Mouse (Mus musculus): ENCODE data around the gene Gm5741. TPM values are rescaled to one million over a fixed set of nuclear protein-coding genes. Genes with fewer than 3 reads are reported as not detected.

Gm5741 gene
- polyA plus RNA-seq, 1 experiment from 2014 or later: not detected

DNA sequence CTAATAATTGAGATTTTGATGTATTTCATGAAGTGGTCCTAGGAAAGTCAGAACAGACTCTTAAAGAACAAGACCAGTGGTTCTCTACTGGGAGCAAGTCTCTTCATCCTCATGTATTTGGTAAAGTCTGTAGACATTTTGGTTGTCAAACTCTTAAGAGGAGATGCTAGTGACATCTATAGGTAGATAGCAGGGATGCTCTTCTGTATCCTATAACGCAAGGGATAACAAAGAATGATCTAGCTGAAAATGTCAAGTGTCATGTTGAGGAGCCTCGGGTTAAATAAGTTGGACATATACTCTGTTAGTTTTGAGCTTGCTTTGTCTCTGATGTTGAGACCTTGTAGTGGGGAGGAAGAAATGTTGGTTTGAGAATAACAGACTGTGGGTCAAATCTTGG lies 39.9 kb downstream of the Gm5741 start:
- H3K9ac ChIP-seq (replicated peaks): peak overlapping the region; percentile 98
- H3K4me2 ChIP-seq: peak overlapping the region; percentile 97
- 45% methylated on average over 2 of the region's 2 CpGs for WGBS
- ATAC-seq (ENCODE audit: insufficient number of reproducible peaks, insufficient read depth, low FRiP score, low TSS enrichment, low read depth): no peak
- peak overlapping the region; percentile 100 for H3K4me3 ChIP-seq (replicated peaks)
- no peak overlapping the region for H3K27ac ChIP-seq
- peaks cover 39% of the 10 kb centered on the region for H3K4me1 ChIP-seq (replicated peaks)
- no peaks in the 10 kb centered on the region for H3K9me3 ChIP-seq
- H3K27me3 ChIP-seq: no peaks in the 10 kb centered on the region
- H3K36me3 ChIP-seq: peaks cover 49% of the 10 kb centered on the region

DNA sequence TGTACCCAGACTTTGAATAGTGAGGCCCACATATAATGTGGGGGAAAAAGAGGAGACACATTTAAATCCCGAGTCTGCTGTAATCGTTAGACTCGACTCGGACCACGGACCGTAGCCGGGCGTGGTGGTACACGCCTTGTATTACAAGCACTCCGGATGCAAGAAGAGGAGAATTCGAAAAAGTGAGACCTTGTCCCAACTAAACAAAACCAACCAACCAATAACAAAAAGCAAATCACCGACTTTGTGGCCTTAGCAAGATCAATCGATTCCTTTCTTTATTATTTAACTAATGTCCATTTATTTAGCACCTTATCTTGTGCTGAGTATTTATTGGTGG lies 40.3 kb downstream of the Gm5741 start:
- H3K27ac ChIP-seq: peak overlapping the region; percentile 91
- H3K27me3 ChIP-seq: no peaks in the 10 kb centered on the region
- H3K4me3 ChIP-seq (replicated peaks): peak overlapping the region; percentile 100
- peaks cover 39% of the 10 kb centered on the region for H3K4me1 ChIP-seq (replicated peaks)
- peaks cover 49% of the 10 kb centered on the region for H3K36me3 ChIP-seq
- peak overlapping the region; percentile 97 for H3K4me2 ChIP-seq
- H3K9ac ChIP-seq (replicated peaks): peak overlapping the region; percentile 98
- no peak for ATAC-seq (ENCODE audit: insufficient number of reproducible peaks, insufficient read depth, low FRiP score, low TSS enrichment, low read depth)
- WGBS: 1% methylated on average over 13 of the region's 13 CpGs
- H3K9me3 ChIP-seq: no peaks in the 10 kb centered on the region

GRCm38 (mm10) chr8:85026670-85027515 lies 40.9 kb downstream of the Gm5741 start, which contains the start of gene Trir:
Trir (plus strand) TSS chr8:85026823.
- H3K4me1 ChIP-seq (replicated peaks): peaks cover 39% of the 10 kb centered on the region
- peak within 1 kb of the TSS; percentile 97 for H3K4me2 ChIP-seq
- H3K27me3 ChIP-seq: no peaks in the 10 kb centered on the region
- peak within 1 kb of the TSS; percentile 98 for H3K9ac ChIP-seq (replicated peaks)
- peak within 1 kb of the TSS; percentile 100 for H3K4me3 ChIP-seq (replicated peaks)
- peak within 1 kb of the TSS; percentile 91 for H3K27ac ChIP-seq
- WGBS: 1% methylated on average over 75 of the region's 75 CpGs
- H3K36me3 ChIP-seq: peaks cover 49% of the 10 kb centered on the region
- peak; percentile 58 for ATAC-seq (ENCODE audit: insufficient number of reproducible peaks, insufficient read depth, low FRiP score, low TSS enrichment, low read depth)
- no peaks in the 10 kb centered on the region for H3K9me3 ChIP-seq

- H3K4me3 ChIP-seq (replicated peaks): peak within 1 kb of the TSS; percentile 100
- peak within 1 kb of the TSS; percentile 91 for H3K27ac ChIP-seq
- no peaks in the 10 kb centered on the region for H3K27me3 ChIP-seq
- 7% methylated on average over 30 of the region's 30 CpGs for WGBS
- peak within 1 kb of the TSS; percentile 97 for H3K4me2 ChIP-seq
- H3K9ac ChIP-seq (replicated peaks): peak within 1 kb of the TSS; percentile 71
- peaks cover 39% of the 10 kb centered on the region for H3K4me1 ChIP-seq (replicated peaks)
- no peaks in the 10 kb centered on the region for H3K9me3 ChIP-seq
- H3K36me3 ChIP-seq: peaks cover 51% of the 10 kb centered on the region
- peak; percentile 70 for ATAC-seq (ENCODE audit: insufficient number of reproducible peaks, insufficient read depth, low FRiP score, low TSS enrichment, low read depth)
These were observed 42.5 kb downstream of the Gm5741 start, which contains the start of gene Asna1 for GRCm38 (mm10) chr8:85025098-85025932. Asna1 (minus strand) TSS chr8:85025281.

- Histone ChIP-seq H3K9me3 (no peaks in the 10 kb centered on the region), H3K4me1 (replicated peaks) (peaks cover 33% of the 10 kb centered on the region), H3K27ac (no peak overlapping the region), H3K36me3 (peaks cover 52% of the 10 kb centered on the region), H3K4me3 (replicated peaks) (peak overlapping the region; percentile 100; the same call in 1 of the 2 replicates), H3K27me3 (no peaks in the 10 kb centered on the region), H3K4me2 (peak overlapping the region; percentile 97), H3K9ac (replicated peaks) (no peak overlapping the region)
- 96% methylated on average over 3 of the region's 3 CpGs for WGBS
- ATAC-seq (ENCODE audit: insufficient number of reproducible peaks, insufficient read depth, low FRiP score, low TSS enrichment, low read depth): no peak
These were observed 43.9 kb downstream of the Gm5741 start for GRCm38 (mm10) chr8:85023846-85024245.

DNA sequence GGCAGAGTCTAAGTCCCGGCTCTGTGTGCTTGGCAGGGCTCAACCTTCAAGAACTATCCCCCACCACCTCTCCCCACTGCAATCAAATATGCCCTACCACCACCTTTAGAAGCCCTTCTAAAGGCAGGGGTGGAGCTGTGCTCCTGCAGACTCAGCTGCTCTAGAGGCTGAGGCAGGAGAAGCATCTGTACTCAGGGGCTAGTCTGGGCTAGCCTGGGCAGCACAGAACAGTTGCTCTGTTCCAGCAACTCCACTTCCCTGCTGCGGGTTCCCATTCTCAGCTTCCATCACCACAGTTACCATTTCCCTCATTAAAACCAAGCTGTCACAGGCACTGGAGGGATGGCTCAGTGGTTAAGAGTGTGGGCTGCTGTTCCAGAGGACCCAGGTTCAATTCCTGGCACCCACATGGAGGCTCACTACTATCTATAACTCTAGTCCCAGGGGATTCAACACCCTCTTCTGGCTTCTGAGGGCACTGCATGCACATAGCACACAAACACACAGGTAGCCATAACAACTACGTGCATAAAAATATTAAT lies 46.2 kb downstream of the Gm5741 start:
- H3K27me3 ChIP-seq: no peaks in the 10 kb centered on the region
- peaks cover 20% of the 10 kb centered on the region for H3K4me1 ChIP-seq (replicated peaks)
- WGBS: 92% methylated on average over 3 of the region's 3 CpGs
- H3K27ac ChIP-seq: no peak overlapping the region
- ATAC-seq (ENCODE audit: insufficient number of reproducible peaks, insufficient read depth, low FRiP score, low TSS enrichment, low read depth): no peak
- H3K4me2 ChIP-seq: no peak overlapping the region
- no peaks in the 10 kb centered on the region for H3K9me3 ChIP-seq
- peaks cover 71% of the 10 kb centered on the region for H3K36me3 ChIP-seq
- no peak overlapping the region for H3K9ac ChIP-seq (replicated peaks)
- H3K4me3 ChIP-seq (replicated peaks): no peak overlapping the region

Small RNA genes within 50 kb of the gene (microRNA-seq; reads per million reads assigned to microRNA genes)
- gene Gm23388 (5.6 reads per million, percentile 17 among the genes with 10 or more reads in this experiment), gene Mir7070 (0.93 reads per million)

Other genes starting within 250 kb of the Gm5741 start
- gene Dand5, start 245.2 kb downstream of the Gm5741 start, polyA plus RNA-seq (2016; fragmentation: Nextera tagmentation; extraction: Ambion mirVana): 4.1 and 5.1 TPM in 2 replicates
- 46.5 and 48.6 TPM in 2 replicates for gene Gadd45gip1, start 236.5 kb downstream of the Gm5741 start, polyA plus RNA-seq (2016; fragmentation: Nextera tagmentation; extraction: Ambion mirVana)
- gene Rad23a, start 227.3 kb downstream of the Gm5741 start, polyA plus RNA-seq (2016; fragmentation: Nextera tagmentation; extraction: Ambion mirVana): 104 and 109 TPM in 2 replicates
- 764 and 842 TPM in 2 replicates for gene Calr, start 221.0 kb downstream of the Gm5741 start, polyA plus RNA-seq (2016; fragmentation: Nextera tagmentation; extraction: Ambion mirVana)
- gene Farsa, start 211.0 kb downstream of the Gm5741 start, polyA plus RNA-seq (2016; fragmentation: Nextera tagmentation; extraction: Ambion mirVana): 109 and 114 TPM in 2 replicates
- 86.5 and 88.8 TPM in 2 replicates for gene Syce2, start 195.9 kb downstream of the Gm5741 start, polyA plus RNA-seq (2016; fragmentation: Nextera tagmentation; extraction: Ambion mirVana)
- 42.8 and 44.9 TPM in 2 replicates for gene Gcdh, start 174.1 kb downstream of the Gm5741 start, polyA plus RNA-seq (2016; fragmentation: Nextera tagmentation; extraction: Ambion mirVana)
- gene Klf1, start 166.1 kb downstream of the Gm5741 start, polyA plus RNA-seq (2016; fragmentation: Nextera tagmentation; extraction: Ambion mirVana): 4.3 and 5.1 TPM in 2 replicates
- gene Dnase2a, start 159.4 kb downstream of the Gm5741 start, polyA plus RNA-seq (2016; fragmentation: Nextera tagmentation; extraction: Ambion mirVana): 12.8 and 14.0 TPM in 2 replicates
- gene Mast1, start 130.6 kb downstream of the Gm5741 start, polyA plus RNA-seq (2016; fragmentation: Nextera tagmentation; extraction: Ambion mirVana): 0.33 and 0.60 TPM in 2 replicates
- gene Rtbdn, start 121.0 kb downstream of the Gm5741 start, polyA plus RNA-seq (2016; fragmentation: Nextera tagmentation; extraction: Ambion mirVana): 0.34 and 0.58 TPM in 2 replicates
- not detected in 2 replicates for gene Gm49661, start 98.5 kb downstream of the Gm5741 start, polyA plus RNA-seq (2016; fragmentation: Nextera tagmentation; extraction: Ambion mirVana)
- gene Prdx2, start 98.4 kb downstream of the Gm5741 start, polyA plus RNA-seq (2016; fragmentation: Nextera tagmentation; extraction: Ambion mirVana): 1,079 and 1,120 TPM in 2 replicates
- 105 and 122 TPM in 2 replicates for gene Rnaseh2a, start 98.2 kb downstream of the Gm5741 start, polyA plus RNA-seq (2016; fragmentation: Nextera tagmentation; extraction: Ambion mirVana)
- gene Junb, start 89.3 kb downstream of the Gm5741 start, polyA plus RNA-seq (2016; fragmentation: Nextera tagmentation; extraction: Ambion mirVana): 7.6 and 10.5 TPM in 2 replicates
- 19.3 and 19.7 TPM in 2 replicates for gene Hook2, start 77.4 kb downstream of the Gm5741 start, polyA plus RNA-seq (2016; fragmentation: Nextera tagmentation; extraction: Ambion mirVana)
- not detected in 2 replicates for gene Best2, start 53.5 kb downstream of the Gm5741 start, polyA plus RNA-seq (2016; fragmentation: Nextera tagmentation; extraction: Ambion mirVana)
- gene Asna1, start 42.7 kb downstream of the Gm5741 start, polyA plus RNA-seq (2016; fragmentation: Nextera tagmentation; extraction: Ambion mirVana): 134 TPM in 2 replicates
- gene Trir, start 41.2 kb downstream of the Gm5741 start, polyA plus RNA-seq (2016; fragmentation: Nextera tagmentation; extraction: Ambion mirVana): 177 and 182 TPM in 2 replicates
- gene Tnpo2, start 31.1 kb downstream of the Gm5741 start, polyA plus RNA-seq (2016; fragmentation: Nextera tagmentation; extraction: Ambion mirVana): 30.5 and 31.7 TPM in 2 replicates
- 27.4 and 29.9 TPM in 2 replicates for gene Fbxw9, start 7.9 kb downstream of the Gm5741 start, polyA plus RNA-seq (2016; fragmentation: Nextera tagmentation; extraction: Ambion mirVana)
- gene Dhps, start 3.8 kb upstream of the Gm5741 start, polyA plus RNA-seq (2016; fragmentation: Nextera tagmentation; extraction: Ambion mirVana): 71.5 and 72.3 TPM in 2 replicates
- gene Wdr83os, start 12.8 kb upstream of the Gm5741 start, polyA plus RNA-seq (2016; fragmentation: Nextera tagmentation; extraction: Ambion mirVana): 121 and 123 TPM in 2 replicates
- 49.9 and 52.2 TPM in 2 replicates for gene Wdr83, start 13.3 kb upstream of the Gm5741 start, polyA plus RNA-seq (2016; fragmentation: Nextera tagmentation; extraction: Ambion mirVana)
- gene Man2b1, start 15.3 kb upstream of the Gm5741 start, polyA plus RNA-seq (2016; fragmentation: Nextera tagmentation; extraction: Ambion mirVana): 24.2 and 28.4 TPM in 2 replicates
- gene Zfp791, start 55.1 kb upstream of the Gm5741 start, polyA plus RNA-seq (2016; fragmentation: Nextera tagmentation; extraction: Ambion mirVana): 2.9 and 3.0 TPM in 2 replicates
- gene Cks1brt, start 83.9 kb upstream of the Gm5741 start, polyA plus RNA-seq (2016; fragmentation: Nextera tagmentation; extraction: Ambion mirVana): not detected in 2 replicates
- gene Olfr371, start 158.0 kb upstream of the Gm5741 start, polyA plus RNA-seq (2016; fragmentation: Nextera tagmentation; extraction: Ambion mirVana): not detected in 2 replicates
- gene Orc6, start 231.7 kb upstream of the Gm5741 start, polyA plus RNA-seq (2016; fragmentation: Nextera tagmentation; extraction: Ambion mirVana): 132 TPM in 2 replicates
- 138 and 140 TPM in 2 replicates for gene Vps35, start 231.8 kb upstream of the Gm5741 start, polyA plus RNA-seq (2016; fragmentation: Nextera tagmentation; extraction: Ambion mirVana)

Data from limb, embryonic 12.5 days (tissue).